Mouse (Mus musculus): ENCODE data around the gene Krt27. TPM values are rescaled to one million over a fixed set of nuclear protein-coding genes. Genes with fewer than 3 reads are reported as not detected.

The Krt27 gene
- not detected in 2 replicates for polyA plus RNA-seq (2012; ENCODE audit: insufficient read depth, low replicate concordance)

- no peak within 1 kb of the TSS for H3K4me3 ChIP-seq (replicated peaks)
- peaks cover 7% of the 10 kb centered on the region for H3K27me3 ChIP-seq (replicated peaks)
- H3K9me3 ChIP-seq: no peaks in the 10 kb centered on the region
- TF ChIP-seq FLI1 (IDR thresholded peaks at IDR 0.05; ENCODE audit: low read length) (no peak), GATA1 (IDR thresholded peaks at IDR 0.05; ENCODE audit: borderline replicate concordance, low read length) (no peak)
- no peaks in the 10 kb centered on the region for H3K36me3 ChIP-seq (replicated peaks; ENCODE audit: low read length)
- H3K4me1 ChIP-seq: no peaks in the 10 kb centered on the region
Observed at GRCm38 (mm10) chr11:99351004-99351403, at the start of gene Krt27. Gene Krt27 (minus strand): TSS chr11:99351104.

- no peak for TF ChIP-seq FLI1 (IDR thresholded peaks at IDR 0.05; ENCODE audit: low read length)
- no peak for TF ChIP-seq GATA1 (IDR thresholded peaks at IDR 0.05; ENCODE audit: borderline replicate concordance, low read length)
- H3K4me1 ChIP-seq: no peaks in the 10 kb centered on the region
- no peak overlapping the region for H3K4me3 ChIP-seq (replicated peaks)
- peaks cover 4% of the 10 kb centered on the region for H3K27me3 ChIP-seq (replicated peaks)
- no peaks in the 10 kb centered on the region for H3K9me3 ChIP-seq
- H3K36me3 ChIP-seq (replicated peaks; ENCODE audit: low read length): no peaks in the 10 kb centered on the region
Observed at GRCm38 (mm10) chr11:99399956-99400549, 49.1 kb upstream of the Krt27 start.

- Histone ChIP-seq H3K4me3 (replicated peaks) (no peak overlapping the region), H3K27me3 (replicated peaks) (peaks cover 7% of the 10 kb centered on the region), H3K36me3 (replicated peaks; ENCODE audit: low read length) (no peaks in the 10 kb centered on the region), H3K9me3 (no peaks in the 10 kb centered on the region), H3K4me1 (no peaks in the 10 kb centered on the region)
- TF ChIP-seq FLI1 (IDR thresholded peaks at IDR 0.05; ENCODE audit: low read length) (no peak), GATA1 (IDR thresholded peaks at IDR 0.05; ENCODE audit: borderline replicate concordance, low read length) (no peak)
Observed at GRCm38 (mm10) chr11:99398832-99399231, 47.9 kb upstream of the Krt27 start.

GRCm38 (mm10) chr11:99398084-99398483 lies 47.2 kb upstream of the Krt27 start:
- Histone ChIP-seq H3K9me3 (no peaks in the 10 kb centered on the region), H3K4me3 (replicated peaks) (no peak overlapping the region), H3K4me1 (no peaks in the 10 kb centered on the region), H3K36me3 (replicated peaks; ENCODE audit: low read length) (no peaks in the 10 kb centered on the region), H3K27me3 (replicated peaks) (peaks cover 7% of the 10 kb centered on the region)
- TF ChIP-seq FLI1 (IDR thresholded peaks at IDR 0.05; ENCODE audit: low read length): no peak
- TF ChIP-seq GATA1 (IDR thresholded peaks at IDR 0.05; ENCODE audit: borderline replicate concordance, low read length): no peak

GRCm38 (mm10) chr11:99396661-99397060 lies 45.8 kb upstream of the Krt27 start:
- H3K9me3 ChIP-seq: no peaks in the 10 kb centered on the region
- peaks cover 7% of the 10 kb centered on the region for H3K27me3 ChIP-seq (replicated peaks)
- H3K4me1 ChIP-seq: no peaks in the 10 kb centered on the region
- H3K4me3 ChIP-seq (replicated peaks): no peak overlapping the region
- H3K36me3 ChIP-seq (replicated peaks; ENCODE audit: low read length): no peaks in the 10 kb centered on the region
- TF ChIP-seq FLI1 (IDR thresholded peaks at IDR 0.05; ENCODE audit: low read length) (no peak), GATA1 (IDR thresholded peaks at IDR 0.05; ENCODE audit: borderline replicate concordance, low read length) (no peak)

- no peaks in the 10 kb centered on the region for H3K9me3 ChIP-seq
Observed at GRCm38 (mm10) chr11:99396034-99396433, 45.1 kb upstream of the Krt27 start.

GRCm38 (mm10) chr11:99392492-99392891 lies 41.6 kb upstream of the Krt27 start:
- Histone ChIP-seq H3K9me3 (no peaks in the 10 kb centered on the region), H3K4me1 (no peaks in the 10 kb centered on the region), H3K27me3 (replicated peaks) (peaks cover 8% of the 10 kb centered on the region), H3K36me3 (replicated peaks; ENCODE audit: low read length) (no peaks in the 10 kb centered on the region), H3K4me3 (replicated peaks) (no peak overlapping the region)
- TF ChIP-seq GATA1 (IDR thresholded peaks at IDR 0.05; ENCODE audit: borderline replicate concordance, low read length): no peak
- TF ChIP-seq FLI1 (IDR thresholded peaks at IDR 0.05; ENCODE audit: low read length): no peak

More at GRCm38 (mm10) chr11:99396034-99396433, 45.1 kb upstream of the Krt27 start:
- H3K27me3 ChIP-seq (replicated peaks): peaks cover 8% of the 10 kb centered on the region
- H3K4me3 ChIP-seq (replicated peaks): no peak overlapping the region
- no peaks in the 10 kb centered on the region for H3K36me3 ChIP-seq (replicated peaks; ENCODE audit: low read length)
- no peaks in the 10 kb centered on the region for H3K4me1 ChIP-seq
- no peak for TF ChIP-seq GATA1 (IDR thresholded peaks at IDR 0.05; ENCODE audit: borderline replicate concordance, low read length)
- no peak for TF ChIP-seq FLI1 (IDR thresholded peaks at IDR 0.05; ENCODE audit: low read length)

GRCm38 (mm10) chr11:99391375-99391774 lies 40.5 kb upstream of the Krt27 start:
- H3K4me3 ChIP-seq (replicated peaks): no peak overlapping the region
- H3K27me3 ChIP-seq (replicated peaks): peaks cover 8% of the 10 kb centered on the region
- H3K36me3 ChIP-seq (replicated peaks; ENCODE audit: low read length): no peaks in the 10 kb centered on the region
- H3K4me1 ChIP-seq: peaks cover 2% of the 10 kb centered on the region; the same call in 1 of the 2 replicates
- H3K9me3 ChIP-seq: peaks cover 3% of the 10 kb centered on the region; the same call in 1 of the 2 replicates
- TF ChIP-seq GATA1 (IDR thresholded peaks at IDR 0.05; ENCODE audit: borderline replicate concordance, low read length): no peak
- no peak for TF ChIP-seq FLI1 (IDR thresholded peaks at IDR 0.05; ENCODE audit: low read length)

GRCm38 (mm10) chr11:99390866-99391265 lies 40.0 kb upstream of the Krt27 start:
- Histone ChIP-seq H3K4me1 (peaks cover 7% of the 10 kb centered on the region; the same call in 1 of the 2 replicates), H3K9me3 (peaks cover 5% of the 10 kb centered on the region), H3K27me3 (replicated peaks) (peaks cover 8% of the 10 kb centered on the region), H3K36me3 (replicated peaks; ENCODE audit: low read length) (no peaks in the 10 kb centered on the region), H3K4me3 (replicated peaks) (no peak overlapping the region)
- TF ChIP-seq FLI1 (IDR thresholded peaks at IDR 0.05; ENCODE audit: low read length): no peak
- TF ChIP-seq GATA1 (IDR thresholded peaks at IDR 0.05; ENCODE audit: borderline replicate concordance, low read length): no peak

- Histone ChIP-seq H3K36me3 (replicated peaks; ENCODE audit: low read length) (no peaks in the 10 kb centered on the region), H3K9me3 (peaks cover 7% of the 10 kb centered on the region), H3K27me3 (replicated peaks) (peaks cover 7% of the 10 kb centered on the region), H3K4me1 (peaks cover 7% of the 10 kb centered on the region; the same call in 1 of the 2 replicates), H3K4me3 (replicated peaks) (no peak within 1 kb of the TSS)
- TF ChIP-seq GATA1 (IDR thresholded peaks at IDR 0.05; ENCODE audit: borderline replicate concordance, low read length): no peak
- no peak for TF ChIP-seq FLI1 (IDR thresholded peaks at IDR 0.05; ENCODE audit: low read length)
Observed at GRCm38 (mm10) chr11:99389264-99389663, 38.4 kb upstream of the Krt27 start, which contains the start of gene Krt10. Gene Krt10 (minus strand): TSS chr11:99389364.

Data from megakaryocyte, embryonic 14.5 days (primary cell).